Mouse (Mus musculus) embryonic facial prominence, embryonic 15.5 days (tissue): ENCODE measurements at regions not wholly inside any gene's neighbourhood (a gene's known extent, or its start where the extent isn't known, plus 50 kb on each side); places are given as distances from the start of the nearest gene placed in this dataset.
A peak's percentile ranks its signal among the peaks of the same experiment; 100 is the strongest.

ENCODE experiments used
- ATAC-seq: fragments of 200-750 bp; cut with Nextera tagmentation; 2 replicates; pipeline ENCODE4 v1.8.0; 2017; ENCODE audit warnings: low read depth, moderate TSS enrichment; ENCODE audit not compliant: insufficient number of reproducible peaks, low FRiP score, low TSS enrichment
- H3K27ac ChIP-seq: fragments of 300-500 bp; sonication (generic); replicated peaks from 2 replicates; pipeline ENCODE4 v1.5.1; 2015; ENCODE audit warnings: mild to moderate bottlenecking, inconsistent platforms
- H3K27me3 ChIP-seq: fragments of 300-500 bp; sonication (generic); 2 replicates; pipeline ENCODE4 v1.6.1; 2015; ENCODE audit warnings: inconsistent platforms
- H3K36me3 ChIP-seq: fragments of 300-500 bp; sonication (generic); 2 replicates; pipeline ENCODE4 v1.6.1; 2015; ENCODE audit warnings: mild to moderate bottlenecking, inconsistent platforms
- H3K4me1 ChIP-seq: fragments of 300-500 bp; sonication (generic); 2 replicates; pipeline ENCODE4 v1.6.1; 2015; ENCODE audit warnings: inconsistent platforms
- H3K4me2 ChIP-seq: fragments of 300-500 bp; sonication (generic); replicated peaks from 2 replicates; pipeline ENCODE4 v1.6.1; 2015; ENCODE audit warnings: mild to moderate bottlenecking, inconsistent platforms
- H3K4me3 ChIP-seq: fragments of 300-500 bp; sonication (generic); replicated peaks from 2 replicates; pipeline ENCODE4 v1.5.1; 2015; ENCODE audit warnings: mild to moderate bottlenecking, inconsistent platforms
- H3K9ac ChIP-seq: fragments of 300-500 bp; sonication (generic); 2 replicates; pipeline ENCODE4 v1.6.1; 2015; ENCODE audit warnings: inconsistent platforms
- H3K9me3 ChIP-seq: fragments of 300-500 bp; sonication (generic); replicated peaks from 2 replicates; pipeline ENCODE4 v1.6.1; 2016; ENCODE audit warnings: inconsistent platforms
- WGBS: fragments of 180-500 bp; shearing (Covaris S2); methylation state at CpG from one replicate; pipeline ENCODE4 v1.1.7; 2015; 5-methylcytosine and 5-hydroxymethylcytosine counted together

DNA sequence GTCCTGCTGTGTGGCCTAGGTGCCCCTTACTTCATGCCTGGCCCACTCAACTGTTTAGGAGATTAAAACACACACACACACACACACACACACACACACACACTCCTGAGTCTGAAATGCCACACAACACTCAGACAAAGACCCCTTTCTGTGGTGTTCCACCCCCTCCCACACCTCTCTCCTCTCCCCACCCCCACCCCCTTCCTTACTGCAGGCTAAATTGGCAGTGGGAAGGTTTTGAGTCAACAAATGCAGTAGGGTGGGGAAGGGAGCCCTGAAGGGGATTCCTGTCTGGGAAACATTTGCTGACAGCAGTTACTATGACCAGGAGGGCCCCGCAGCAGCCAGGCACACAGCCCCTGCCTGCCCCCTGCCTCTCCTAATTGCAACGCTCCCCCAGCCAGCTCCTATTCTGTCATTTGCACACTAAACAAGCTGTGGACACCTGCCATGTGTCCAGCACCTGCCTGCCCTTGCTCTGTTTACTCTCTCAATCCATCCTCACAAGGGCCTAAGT is 69.5 kb downstream of the Ephb3 start:
- peaks cover 39% of the 10 kb centered on the region for H3K4me1 ChIP-seq
- H3K36me3 ChIP-seq = no peaks in the 10 kb centered on the region
- no peak overlapping the region; the same call in 1 of the 2 replicates for H3K4me2 ChIP-seq
- WGBS = 13% methylated on average over 2 of the region's 2 CpGs
- ATAC-seq = peak; percentile 64
- H3K27me3 ChIP-seq = no peaks in the 10 kb centered on the region
- no peak overlapping the region for H3K4me3 ChIP-seq
- H3K9ac ChIP-seq = no peak overlapping the region
- peak overlapping the region; percentile 68 for H3K27ac ChIP-seq
- H3K9me3 ChIP-seq = no peaks in the 10 kb centered on the region

DNA sequence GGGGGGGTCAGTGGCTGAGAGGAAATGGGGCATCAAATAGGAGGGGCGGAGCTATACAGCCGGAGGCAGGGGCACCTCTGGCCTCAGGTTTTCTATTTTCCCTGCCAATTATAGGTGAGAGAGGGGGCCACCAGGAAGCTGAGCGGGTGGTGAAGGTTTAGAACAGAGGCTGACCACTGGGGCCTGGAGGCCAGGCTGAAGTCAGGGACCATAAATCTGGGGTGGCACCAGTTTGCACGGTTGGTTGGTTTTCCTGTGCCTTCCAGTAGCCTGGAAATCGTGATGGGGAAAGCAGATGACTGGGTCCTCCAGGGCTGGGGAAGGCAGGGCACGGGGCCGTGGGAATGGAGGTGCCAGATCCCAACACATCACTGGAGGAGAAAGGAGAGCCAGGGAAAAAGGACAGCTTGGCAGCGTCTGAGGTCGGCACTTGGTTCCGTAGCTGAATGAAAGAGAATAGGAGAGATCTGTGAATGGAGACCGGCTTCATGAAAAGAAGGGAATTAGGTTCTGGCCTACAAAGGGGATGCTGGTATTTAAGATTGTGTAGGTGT is 73.3 kb downstream of the Ephb3 start:
- Histone ChIP-seq H3K9me3 (no peaks in the 10 kb centered on the region), H3K27ac (no peak overlapping the region), H3K36me3 (no peaks in the 10 kb centered on the region), H3K9ac (no peak overlapping the region), H3K4me2 (no peak overlapping the region), H3K27me3 (no peaks in the 10 kb centered on the region), H3K4me1 (peaks cover 24% of the 10 kb centered on the region), H3K4me3 (no peak overlapping the region)
- ATAC-seq = no peak
- WGBS = 85% methylated on average over 11 of the region's 11 CpGs

DNA sequence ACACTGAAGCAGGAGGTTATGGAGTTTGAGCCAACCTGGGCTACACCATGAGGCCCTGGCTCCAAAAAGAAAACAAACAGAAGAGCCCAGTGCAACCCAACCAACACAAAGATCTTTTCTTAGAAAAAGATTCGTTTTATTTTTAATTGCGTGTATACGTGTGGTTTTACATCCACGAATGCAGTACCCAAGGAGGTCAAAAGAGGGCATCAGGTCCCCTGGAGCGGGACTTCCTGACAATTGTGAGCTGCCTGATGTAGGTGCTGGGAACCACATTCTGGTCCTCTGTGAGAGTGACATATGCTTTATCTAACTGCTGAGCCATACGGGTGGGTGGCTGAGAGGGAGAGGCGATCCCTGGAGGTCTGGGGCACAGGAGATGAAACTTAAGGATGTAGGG is 73.8 kb downstream of the Ephb3 start:
- WGBS = 97% methylated on average over 7 of the region's 7 CpGs
- no peak for ATAC-seq
- Histone ChIP-seq H3K27me3 (no peaks in the 10 kb centered on the region), H3K9me3 (no peaks in the 10 kb centered on the region), H3K27ac (no peak overlapping the region), H3K9ac (no peak overlapping the region), H3K36me3 (no peaks in the 10 kb centered on the region), H3K4me3 (no peak overlapping the region), H3K4me1 (peaks cover 19% of the 10 kb centered on the region), H3K4me2 (no peak overlapping the region)

- Histone ChIP-seq H3K4me1 (peaks cover 9% of the 10 kb centered on the region), H3K9me3 (no peaks in the 10 kb centered on the region), H3K4me2 (no peak overlapping the region), H3K9ac (no peak overlapping the region), H3K36me3 (no peaks in the 10 kb centered on the region), H3K27me3 (no peaks in the 10 kb centered on the region), H3K4me3 (no peak overlapping the region), H3K27ac (no peak overlapping the region)
- ATAC-seq = no peak
- WGBS = 84% methylated on average over 4 of the region's 4 CpGs
Observed at GRCm38 (mm10) chr16:21280200-21280627, 75.7 kb downstream of the Ephb3 start.

- Histone ChIP-seq H3K27ac (no peak overlapping the region), H3K27me3 (no peaks in the 10 kb centered on the region), H3K4me2 (no peak overlapping the region), H3K36me3 (no peaks in the 10 kb centered on the region), H3K9ac (no peak overlapping the region), H3K4me3 (no peak overlapping the region), H3K4me1 (peaks cover 25% of the 10 kb centered on the region), H3K9me3 (no peaks in the 10 kb centered on the region)
- ATAC-seq = no peak
- 16% methylated on average over 15 of the region's 20 CpGs for WGBS
Observed at GRCm38 (mm10) chr16:21281958-21282730, 77.6 kb downstream of the Ephb3 start.

DNA sequence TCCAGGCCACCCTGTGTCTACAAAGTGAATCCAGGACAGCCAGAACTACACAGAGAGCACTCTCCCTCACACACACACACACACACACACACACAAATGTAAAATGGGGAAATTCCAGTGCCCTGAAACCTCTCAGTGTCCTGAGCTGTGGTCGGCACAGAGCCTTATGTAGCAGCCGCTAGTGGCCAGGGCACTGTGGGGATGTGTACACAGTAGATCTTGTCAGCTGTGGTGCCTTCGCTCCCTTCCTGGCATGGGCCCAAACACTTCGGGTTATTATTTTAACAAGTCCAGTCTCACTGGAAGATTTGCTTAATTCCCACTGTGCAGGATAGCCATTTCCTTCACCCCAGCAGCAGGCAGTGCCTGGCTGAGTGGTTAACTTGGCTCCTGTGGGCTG is 81.5 kb downstream of the Ephb3 start:
- WGBS = 46% methylated on average over 4 of the region's 4 CpGs
- peak; percentile 25; the same call in 1 of the 2 replicates for ATAC-seq

DNA sequence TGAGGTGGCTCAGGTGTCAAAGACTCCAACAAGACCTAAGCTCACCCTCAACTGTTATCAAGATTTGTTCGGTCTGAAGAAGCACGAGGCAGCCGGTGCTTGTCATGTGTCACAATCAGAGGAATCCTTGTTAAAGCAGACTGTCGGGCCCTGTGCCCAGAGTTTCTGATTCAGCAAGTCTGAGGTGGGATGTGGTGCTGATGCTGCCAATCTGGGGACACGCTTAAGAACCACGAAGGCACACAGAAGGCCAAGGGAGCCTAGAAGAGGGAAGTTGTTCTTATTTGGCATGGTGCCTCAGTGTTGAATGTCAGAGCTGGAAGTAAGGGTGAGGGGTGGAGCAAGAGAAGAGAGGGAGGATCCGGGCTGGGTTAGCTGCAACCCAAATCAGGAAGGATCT is 85.0 kb downstream of the Ephb3 start:
- no peak for ATAC-seq
- H3K27ac ChIP-seq = peak overlapping the region; percentile 51; the same call in 1 of the 2 replicates
- H3K9ac ChIP-seq = no peak overlapping the region
- 45% methylated on average over 7 of the region's 7 CpGs for WGBS
- no peaks in the 10 kb centered on the region for H3K9me3 ChIP-seq
- H3K4me2 ChIP-seq = no peak overlapping the region
- no peaks in the 10 kb centered on the region for H3K36me3 ChIP-seq
- peaks cover 76% of the 10 kb centered on the region for H3K4me1 ChIP-seq
- H3K27me3 ChIP-seq = no peaks in the 10 kb centered on the region
- H3K4me3 ChIP-seq = no peak overlapping the region

More for the DNA sequence above, 81.5 kb downstream of the Ephb3 start:
- H3K9me3 ChIP-seq = no peaks in the 10 kb centered on the region
- H3K27ac ChIP-seq = peak overlapping the region; percentile 45; the same call in 1 of the 2 replicates
- H3K27me3 ChIP-seq = no peaks in the 10 kb centered on the region
- no peak overlapping the region for H3K9ac ChIP-seq
- H3K36me3 ChIP-seq = no peaks in the 10 kb centered on the region
- H3K4me2 ChIP-seq = no peak overlapping the region
- H3K4me1 ChIP-seq = peaks cover 50% of the 10 kb centered on the region
- H3K4me3 ChIP-seq = no peak overlapping the region

- peaks cover 75% of the 10 kb centered on the region for H3K4me1 ChIP-seq
- H3K27ac ChIP-seq = peak overlapping the region; percentile 87
- no peak overlapping the region for H3K4me2 ChIP-seq
- H3K27me3 ChIP-seq = no peaks in the 10 kb centered on the region
- H3K4me3 ChIP-seq = no peak overlapping the region
- WGBS = 21% methylated on average over 11 of the region's 11 CpGs
- H3K9ac ChIP-seq = no peak overlapping the region
- no peak for ATAC-seq
- no peaks in the 10 kb centered on the region for H3K9me3 ChIP-seq
- no peaks in the 10 kb centered on the region for H3K36me3 ChIP-seq
Observed at GRCm38 (mm10) chr16:21293010-21293409, 88.5 kb downstream of the Ephb3 start.

- Histone ChIP-seq H3K4me2 (no peak overlapping the region), H3K36me3 (no peaks in the 10 kb centered on the region), H3K9me3 (no peaks in the 10 kb centered on the region), H3K4me1 (peaks cover 75% of the 10 kb centered on the region), H3K4me3 (no peak overlapping the region), H3K27ac (peak overlapping the region; percentile 87), H3K9ac (no peak overlapping the region), H3K27me3 (no peaks in the 10 kb centered on the region)
- ATAC-seq = peak; percentile 15; the same call in 1 of the 2 replicates
- 28% methylated on average over 3 of the region's 3 CpGs for WGBS
Observed at GRCm38 (mm10) chr16:21293569-21293968, 89.0 kb downstream of the Ephb3 start.

- ATAC-seq = peak; percentile 55
- Histone ChIP-seq H3K4me1 (peaks cover 71% of the 10 kb centered on the region), H3K4me3 (no peak overlapping the region), H3K4me2 (peak overlapping the region; percentile 27; the same call in 1 of the 2 replicates), H3K9me3 (no peaks in the 10 kb centered on the region), H3K27ac (peak overlapping the region; percentile 87), H3K27me3 (no peaks in the 10 kb centered on the region), H3K9ac (no peak overlapping the region), H3K36me3 (no peaks in the 10 kb centered on the region)
- 27% methylated on average over 9 of the region's 9 CpGs for WGBS
Observed at GRCm38 (mm10) chr16:21294677-21295411, 90.3 kb downstream of the Ephb3 start.
